ENCODE assay signal across 23 mouse cellular contexts in the genomic region with DNA sequence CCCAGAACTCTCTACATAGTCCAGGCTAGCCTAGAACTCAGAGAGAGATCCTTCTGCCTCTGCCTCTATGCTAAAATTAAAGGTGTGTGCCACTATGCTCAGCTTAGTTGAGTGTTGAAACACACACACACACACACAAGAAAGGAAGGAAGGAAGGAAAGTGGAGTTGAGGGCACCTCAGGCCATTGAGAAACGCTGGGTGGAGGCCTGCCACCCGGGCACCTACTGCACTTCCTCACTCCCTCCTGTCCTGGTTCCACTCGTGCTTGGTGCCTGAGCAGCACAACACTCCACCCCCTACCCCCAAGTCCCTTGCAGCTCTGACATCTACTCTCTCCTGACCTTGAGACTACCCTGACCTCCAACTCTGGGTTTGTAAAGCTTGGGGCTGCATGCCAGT. TPM values are rescaled to one million over a fixed set of nuclear protein-coding genes. Genes with fewer than 3 reads are reported as not detected.
DNase-seq lines count a peak whose midpoint lies in the region; ATAC-seq and TF ChIP-seq lines count a peak whose summit lies in the region.
"Had no signal": no experiment of that assay in that cellular context is flagged by ENCODE, and none has a peak within 500 bp of the region (broad histone marks: within the 10 kb centered on the region; RNA-seq: fewer than 3 reads in every experiment).

No protein-coding gene starts in this region.

- no peak overlapping the region for H3K4me3 ChIP-seq in liver, postnatal 0 days (ENCODE audit: low read depth, low read length)
- H3K4me3 ChIP-seq in liver, embryonic 12.5 days = no peak overlapping the region
- no peak overlapping the region for H3K4me3 ChIP-seq in thymus, adult 2 months (ENCODE audit: control insufficient read depth, insufficient read depth, low read length)
- H3K4me3 ChIP-seq: embryonic facial prominence, embryonic 12.5 days; embryonic facial prominence, embryonic 15.5 days; heart, adult 2 months; hindbrain, embryonic 10.5 days; hindbrain, embryonic 13.5 days had no signal

- H3K27me3 ChIP-seq in liver, postnatal 0 days (ENCODE audit: insufficient read depth, low read length) = no peaks in the 10 kb centered on the region
- H3K27me3 ChIP-seq in liver, embryonic 12.5 days (replicated peaks) = 0 out of 2 replicates have a peak, but pooled peaks cover 4% of the 10 kb centered on the region
- H3K27me3 ChIP-seq in thymus, adult 2 months (ENCODE audit: control insufficient read depth, insufficient read depth, low read length) = no peaks in the 10 kb centered on the region
- H3K27me3 ChIP-seq: embryonic facial prominence, embryonic 12.5 days; embryonic facial prominence, embryonic 15.5 days; hindbrain, embryonic 13.5 days; Patski had no signal

- no peak for TF ChIP-seq POLR2A in thymus, adult 2 months (IDR thresholded peaks at IDR 0.05; ENCODE audit: control insufficient read depth, extremely low read depth, insufficient read depth, low read length, poor library complexity)

- DNase-seq in liver, postnatal 0 days = peak; percentile 20
- DNase-seq in thymus, adult 2 months = no peak
- DNase-seq: adrenal gland, postnatal 10 days; adrenal gland, postnatal 36 days; cerebellum, adult 11 months; cerebellum, adult 2 months; cerebellum, adult 9-11 months; cerebellum, postnatal 25 days; forebrain, postnatal 0 days; gastrocnemius, postnatal 25 days; heart, adult 2 months had no signal

- 28% methylated on average over 3 of the region's 3 CpGs for WGBS in liver, postnatal 0 days (ENCODE audit: insufficient replicate concordance)
- 31% methylated on average over 3 of the region's 3 CpGs for WGBS in liver, embryonic 12.5 days (ENCODE audit: insufficient replicate concordance)
- 24% methylated on average over 3 of the region's 3 CpGs for WGBS in thymus, adult 2 months

- ATAC-seq in liver, postnatal 0 days = no peak
- no peak for ATAC-seq in liver, embryonic 12.5 days
- ATAC-seq in granulocyte monocyte progenitor cell, adult 5-6 weeks (replicated peaks; ENCODE audit: poor library complexity, severe bottlenecking) = peak; percentile 58
- peak; percentile 45; the same call in 1 of the 2 replicates for ATAC-seq in neutrophil, adult 5-6 weeks (ENCODE audit: extremely low read depth, insufficient number of reproducible peaks, low FRiP score, poor library complexity, severe bottlenecking)
- no peak for ATAC-seq in inflammation-experienced regulatory T-cells, adult 6 months
- ATAC-seq: forebrain, embryonic 14.5 days; forebrain, postnatal 0 days; hindbrain, embryonic 16.5 days; Patski had no signal

- no peaks in the 10 kb centered on the region for H3K36me3 ChIP-seq in liver, postnatal 0 days (replicated peaks; ENCODE audit: insufficient read depth, low read length)
- H3K36me3 ChIP-seq in liver, embryonic 12.5 days = no peaks in the 10 kb centered on the region
- no peaks in the 10 kb centered on the region for H3K36me3 ChIP-seq in thymus, adult 2 months (ENCODE audit: control insufficient read depth, insufficient read depth, low read length)
- H3K36me3 ChIP-seq: embryonic facial prominence, embryonic 12.5 days; embryonic facial prominence, embryonic 15.5 days; hindbrain, embryonic 10.5 days; hindbrain, embryonic 13.5 days had no signal

- no peak overlapping the region for H3K4me2 ChIP-seq in liver, postnatal 0 days (ENCODE audit: low read depth, low read length)
- H3K4me2 ChIP-seq in liver, embryonic 12.5 days = no peak overlapping the region
- H3K4me2 ChIP-seq: embryonic facial prominence, embryonic 12.5 days; embryonic facial prominence, embryonic 15.5 days; heart, embryonic 11.5 days; hindbrain, embryonic 13.5 days had no signal

- H3K9ac ChIP-seq in liver, postnatal 0 days (replicated peaks) = no peak overlapping the region
- H3K9ac ChIP-seq in liver, embryonic 12.5 days = no peak overlapping the region
- H3K9ac ChIP-seq: embryonic facial prominence, embryonic 12.5 days; embryonic facial prominence, embryonic 15.5 days; forebrain, postnatal 0 days; hindbrain, embryonic 13.5 days had no signal

- TF ChIP-seq EP300 in liver, postnatal 0 days (IDR thresholded peaks at IDR 0.05; ENCODE audit: low read depth) = no peak

- H3K9me3 ChIP-seq in liver, postnatal 0 days (ENCODE audit: low read length) = no peaks in the 10 kb centered on the region
- no peaks in the 10 kb centered on the region for H3K9me3 ChIP-seq in liver, embryonic 12.5 days (replicated peaks)
- H3K9me3 ChIP-seq: embryonic facial prominence, embryonic 12.5 days; embryonic facial prominence, embryonic 15.5 days; hindbrain, embryonic 10.5 days; hindbrain, embryonic 13.5 days had no signal

- H3K27ac ChIP-seq in liver, postnatal 0 days (ENCODE audit: low read depth) = no peak overlapping the region
- no peak overlapping the region for H3K27ac ChIP-seq in liver, embryonic 12.5 days
- H3K27ac ChIP-seq in thymus, adult 2 months (ENCODE audit: control insufficient read depth, insufficient read depth, low read length) = no peak overlapping the region
- H3K27ac ChIP-seq: embryonic facial prominence, embryonic 12.5 days; embryonic facial prominence, embryonic 15.5 days; heart, adult 2 months; hindbrain, embryonic 10.5 days; hindbrain, embryonic 13.5 days had no signal

- no peak for TF ChIP-seq CTCF in liver, postnatal 0 days (IDR thresholded peaks at IDR 0.05; ENCODE audit: low read depth)
- TF ChIP-seq CTCF in thymus, adult 2 months (IDR thresholded peaks at IDR 0.05; ENCODE audit: borderline replicate concordance, control insufficient read depth, extremely low read depth, insufficient read depth, low read length, poor library complexity) = no peak

- peaks cover 5% of the 10 kb centered on the region; the same call in 1 of the 2 replicates for H3K4me1 ChIP-seq in liver, postnatal 0 days (ENCODE audit: insufficient read depth)
- H3K4me1 ChIP-seq in liver, embryonic 12.5 days = no peaks in the 10 kb centered on the region
- peaks cover 10% of the 10 kb centered on the region for H3K4me1 ChIP-seq in thymus, adult 2 months (replicated peaks; ENCODE audit: control insufficient read depth, insufficient read depth, low read length)

RNA-seq across cellular contexts. Expression of a gene that starts 29.6 kb away (rescaled TPM):
- polyA plus RNA-seq in liver, postnatal 0 days (2015; fragmentation: Nextera tagmentation; extraction: Ambion mirVana) = 7.7 and 8.4 TPM in 2 replicates
- polyA plus RNA-seq in liver, embryonic 12.5 days (2016; fragmentation: Nextera tagmentation; extraction: Ambion mirVana) = 15.6 and 15.9 TPM in 2 replicates
- total RNA-seq in granulocyte monocyte progenitor cell, adult 5-6 weeks (2014; fragmentation: Nextera tagmentation) = 14.7 and 18.2 TPM in 2 replicates
- 10.1 and 13.9 TPM in 2 replicates for total RNA-seq in granulocyte monocyte progenitor cell, adult 5-6 weeks (2017)
- 117 and 126 TPM in 2 replicates for total RNA-seq in neutrophil, adult 5-6 weeks (2017)
- polyA plus RNA-seq in inflammation-experienced regulatory T-cells, adult 6 months (2017; shearing (Covaris generic)) = 10 to 100 TPM in 2 of 3 experiments, 1 to 10 TPM in 1; 9.2 to 43.5 (median 30.1) TPM
- 153 and 158 TPM in 2 replicates for polyA plus RNA-seq in thymus, adult 2 months (2012; rRNA removed)

Comparison
In these comparisons a context has a peak if more than half of its experiments do, and no peak if none do; other contexts are left out.
1. ATAC-seq: peak in granulocyte monocyte progenitor cell, adult 5-6 weeks (single experiment) and neutrophil, adult 5-6 weeks (single experiment); none in liver, postnatal 0 days (single experiment), liver, embryonic 12.5 days (single experiment) and inflammation-experienced regulatory T-cells, adult 6 months (single experiment).